Mouse (Mus musculus): ENCODE data around the gene 4930590J08Rik. TPM values are rescaled to one million over a fixed set of nuclear protein-coding genes. Genes with fewer than 3 reads are reported as not detected.
"Not testable (repeated sequence)": the region's sequence is repeated elsewhere in the genome, so short reads cannot be mapped to it uniquely, and the experiment has no call there.

4930590J08Rik gene
- 1 to 10 TPM in 1 of 2 experiments, under 1 TPM in 1; 0.67 to 1.1 TPM for total RNA-seq (2021)

GRCm38 (mm10) chr6:91902509-91902908 lies at the start of gene 4930590J08Rik:
TSS of gene 4930590J08Rik (plus strand) at chr6:91902809.
- intact Hi-C loops (cut with DNase I): loop anchor here (5.0 to 10.0 kb wide), 2 partner anchors 80 to 252 kb away; no protein-coding TSS in a partner anchor

GRCm38 (mm10) chr6:91858339-91858738 lies 44.3 kb upstream of the 4930590J08Rik start:
- intact Hi-C loops (cut with DNase I): no loop called here
- no peak for DNase-seq

More at GRCm38 (mm10) chr6:91902509-91902908, at the start of gene 4930590J08Rik:
- not testable (repeated sequence) for DNase-seq

- intact Hi-C loops (cut with DNase I): no loop called here
- DNase-seq: no peak
Measured at GRCm38 (mm10) chr6:91862848-91863247, 39.8 kb upstream of the 4930590J08Rik start.

- no peak for DNase-seq
- intact Hi-C loops (cut with DNase I): no loop called here
Measured at GRCm38 (mm10) chr6:91864595-91864994, 38.0 kb upstream of the 4930590J08Rik start.

- intact Hi-C loops (cut with DNase I): no loop called here
- no peak for DNase-seq
Measured at GRCm38 (mm10) chr6:91865601-91866000, 37.0 kb upstream of the 4930590J08Rik start.

GRCm38 (mm10) chr6:91868091-91868490 lies 34.5 kb upstream of the 4930590J08Rik start:
- DNase-seq: no peak
- intact Hi-C loops (cut with DNase I): no loop called here

- intact Hi-C loops (cut with DNase I): no loop called here
- no peak for DNase-seq
Measured at GRCm38 (mm10) chr6:91872781-91873180, 29.8 kb upstream of the 4930590J08Rik start.

GRCm38 (mm10) chr6:91877885-91878651 lies 24.5 kb upstream of the 4930590J08Rik start, which contains the start of gene Ccdc174:
TSS of gene Ccdc174 (plus strand) at chr6:91878053.
- intact Hi-C loops (cut with DNase I): no loop called here
- DNase-seq: peak; percentile 94 to 95

GRCm38 (mm10) chr6:91883859-91884258 lies 18.8 kb upstream of the 4930590J08Rik start:
- no peak for DNase-seq
- intact Hi-C loops (cut with DNase I): no loop called here

- no peak for DNase-seq
- intact Hi-C loops (cut with DNase I): no loop called here
Measured at GRCm38 (mm10) chr6:91889255-91889906, 13.2 kb upstream of the 4930590J08Rik start.

GRCm38 (mm10) chr6:91890615-91891014 lies 12.0 kb upstream of the 4930590J08Rik start:
- DNase-seq: no peak
- intact Hi-C loops (cut with DNase I): no loop called here

GRCm38 (mm10) chr6:91891776-91892175 lies 10.8 kb upstream of the 4930590J08Rik start:
- no peak for DNase-seq
- intact Hi-C loops (cut with DNase I): no loop called here

GRCm38 (mm10) chr6:91896783-91897182 lies 5.8 kb upstream of the 4930590J08Rik start:
- intact Hi-C loops (cut with DNase I): no loop called here
- no peak for DNase-seq

GRCm38 (mm10) chr6:91901505-91901904 lies 1.1 kb upstream of the 4930590J08Rik start:
- intact Hi-C loops (cut with DNase I): loop anchor here (1.0 to 10.0 kb wide), 4 partner anchors 81 to 367 kb away; no protein-coding TSS in a partner anchor

GRCm38 (mm10) chr6:91914011-91914410 lies 11.4 kb downstream of the 4930590J08Rik start:
- no peak for DNase-seq
- intact Hi-C loops (cut with DNase I): no loop called here

More at GRCm38 (mm10) chr6:91901505-91901904, 1.1 kb upstream of the 4930590J08Rik start:
- peak; percentile 82 to 91 for DNase-seq

- intact Hi-C loops (cut with DNase I): no loop called here
- no peak for DNase-seq
Measured at GRCm38 (mm10) chr6:91917286-91917685, 14.7 kb downstream of the 4930590J08Rik start.

GRCm38 (mm10) chr6:91917716-91918115 lies 15.1 kb downstream of the 4930590J08Rik start:
- intact Hi-C loops (cut with DNase I): no loop called here
- no peak for DNase-seq

- DNase-seq: no peak
- intact Hi-C loops (cut with DNase I): no loop called here
Measured at GRCm38 (mm10) chr6:91931231-91931630, 28.6 kb downstream of the 4930590J08Rik start.

- no peak for DNase-seq
- intact Hi-C loops (cut with DNase I): no loop called here
Measured at GRCm38 (mm10) chr6:91938491-91938890, 35.9 kb downstream of the 4930590J08Rik start.

GRCm38 (mm10) chr6:91948426-91948825 lies 45.8 kb downstream of the 4930590J08Rik start:
- intact Hi-C loops (cut with DNase I): no loop called here

GRCm38 (mm10) chr6:91958015-91958414 lies 55.4 kb downstream of the 4930590J08Rik start:
- DNase-seq; intact Hi-C loops (cut with DNase I): not testable (repeated sequence)

More at GRCm38 (mm10) chr6:91948426-91948825, 45.8 kb downstream of the 4930590J08Rik start:
- DNase-seq: no peak
